Mouse (Mus musculus) E14TG2a.4 (cell line): Measurements from ENCODE around the gene Nap1l2.

Experiments used
- CTCF ChIP-seq: conservative IDR thresholded peaks from 2 replicates; pipeline ENCODE4 v1.5.1; 2014; ENCODE audit warnings: low read length
- POU5F1 ChIP-seq: IDR thresholded peaks from 2 replicates; pipeline ENCODE4 v1.6.1; 2014; ENCODE audit warnings: low read length, borderline replicate concordance

DNA sequence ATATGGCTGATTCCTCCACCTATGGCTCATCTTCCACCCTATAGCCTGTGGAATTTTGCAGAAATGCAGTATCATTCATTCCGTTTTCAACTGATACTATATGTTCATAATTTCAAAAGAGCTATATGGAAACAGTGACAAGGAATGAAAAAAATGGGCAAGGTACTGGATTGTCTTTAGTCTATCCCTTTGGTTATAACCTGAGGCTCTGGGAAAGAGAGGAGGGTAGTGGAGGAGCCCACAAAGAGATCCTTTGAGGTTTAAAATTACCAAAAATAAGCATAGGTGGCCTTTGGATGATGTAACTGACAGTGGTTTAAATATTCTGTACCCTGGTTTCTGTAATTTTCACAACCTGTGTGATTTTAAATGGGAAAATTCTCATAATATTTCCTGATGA is 389 bp upstream of the Nap1l2 start:
- TF ChIP-seq CTCF (no peak), POU5F1 (no peak)
